44 mouse cellular contexts compared by ENCODE assay signal in genomic region chrX:134533346-134533745, GRCm38 (mm10). TPM values are rescaled to one million over a fixed set of nuclear protein-coding genes. Genes with fewer than 3 reads are reported as not detected.
"Had no signal": no experiment of that assay in that cellular context is flagged by ENCODE, and none has a peak within 500 bp of the region (broad histone marks: within the 10 kb centered on the region; RNA-seq: fewer than 3 reads in every experiment).

No protein-coding gene starts in this region.

- H3K27me3 ChIP-seq: limb, embryonic 13.5 days; limb, embryonic 15.5 days; liver, embryonic 12.5 days; liver, embryonic 13.5 days; liver, embryonic 15.5 days; lung, embryonic 15.5 days; megakaryocyte, embryonic 14.5 days; midbrain, embryonic 12.5 days; midbrain, embryonic 13.5 days; midbrain, embryonic 15.5 days; neural tube, embryonic 12.5 days had no signal

- H3K4me2 ChIP-seq: limb, embryonic 12.5 days; limb, embryonic 13.5 days; limb, embryonic 15.5 days; liver, embryonic 11.5 days; liver, embryonic 12.5 days; liver, embryonic 13.5 days; liver, embryonic 15.5 days; lung, embryonic 14.5 days; lung, embryonic 15.5 days; midbrain, embryonic 12.5 days; midbrain, embryonic 13.5 days; midbrain, embryonic 15.5 days; neural tube, embryonic 12.5 days had no signal

- H3K36me3 ChIP-seq: limb, embryonic 12.5 days; limb, embryonic 13.5 days; lung, embryonic 15.5 days; midbrain, embryonic 12.5 days; midbrain, embryonic 13.5 days; midbrain, embryonic 15.5 days; neural tube, embryonic 12.5 days had no signal

- H3K9ac ChIP-seq: limb, embryonic 12.5 days; limb, embryonic 13.5 days; limb, embryonic 15.5 days; liver, embryonic 12.5 days; liver, embryonic 13.5 days; liver, embryonic 14.5 days; liver, embryonic 15.5 days; liver, postnatal 0 days; lung, embryonic 14.5 days; lung, embryonic 15.5 days; midbrain, embryonic 12.5 days; midbrain, embryonic 13.5 days; midbrain, embryonic 15.5 days; neural tube, embryonic 12.5 days had no signal

- H3K4me3 ChIP-seq: limb, embryonic 10.5 days; limb, embryonic 12.5 days; limb, embryonic 13.5 days; limb, embryonic 15.5 days; liver, embryonic 12.5 days; liver, embryonic 13.5 days; liver, embryonic 15.5 days; lung, embryonic 15.5 days; megakaryocyte, embryonic 14.5 days; midbrain, embryonic 10.5 days; midbrain, embryonic 12.5 days; midbrain, embryonic 13.5 days; midbrain, embryonic 15.5 days; myocyte; neural tube, embryonic 12.5 days had no signal

- DNase-seq: left cerebral cortex, postnatal 4 days; liver; liver, embryonic 13.5 days; liver, postnatal 0 days; lung, adult 18-20 months; lung, adult 2 months; lung, embryonic 14.5 days; lung, postnatal 10 days; lung, postnatal 14 days; lung, postnatal 36 days; lung, postnatal 4 days; midbrain, embryonic 14.5 days had no signal

- ATAC-seq: liver, embryonic 12.5 days; liver, postnatal 0 days; lung, postnatal 0 days; midbrain, embryonic 13.5 days; midbrain, embryonic 15.5 days; midbrain, embryonic 16.5 days had no signal

- H3K4me1 ChIP-seq: limb, embryonic 10.5 days; limb, embryonic 12.5 days; limb, embryonic 13.5 days; limb, embryonic 15.5 days; liver, embryonic 12.5 days; liver, embryonic 13.5 days; liver, embryonic 15.5 days; lung, embryonic 15.5 days; megakaryocyte, embryonic 14.5 days; midbrain, embryonic 10.5 days; midbrain, embryonic 12.5 days; midbrain, embryonic 13.5 days; midbrain, embryonic 15.5 days; neural tube, embryonic 12.5 days had no signal

- H3K9me3 ChIP-seq: limb, embryonic 10.5 days; limb, embryonic 12.5 days; limb, embryonic 13.5 days; limb, embryonic 15.5 days; liver, embryonic 12.5 days; liver, embryonic 13.5 days; liver, embryonic 15.5 days; lung, embryonic 15.5 days; megakaryocyte, embryonic 14.5 days; midbrain, embryonic 10.5 days; midbrain, embryonic 12.5 days; midbrain, embryonic 13.5 days; midbrain, embryonic 15.5 days; neural tube, embryonic 12.5 days had no signal

- H3K27ac ChIP-seq: limb, embryonic 10.5 days; limb, embryonic 12.5 days; limb, embryonic 13.5 days; limb, embryonic 15.5 days; liver, embryonic 12.5 days; liver, embryonic 13.5 days; liver, embryonic 14.5 days; liver, embryonic 15.5 days; lung, embryonic 15.5 days; macrophage; midbrain, embryonic 10.5 days; midbrain, embryonic 12.5 days; midbrain, embryonic 13.5 days; midbrain, embryonic 15.5 days; neural tube, embryonic 12.5 days had no signal

RNA-seq across cellular contexts. Expression of gene Btk, which starts 50.0 kb away (rescaled TPM):
- polyA plus RNA-seq: myocyte had no signal

RNA-seq across cellular contexts. Expression of gene Taf7l, which starts 57.1 kb away (rescaled TPM):
- total RNA-seq: left cerebral cortex, adult 8-10 months; left cerebral cortex, postnatal 10 days; left cerebral cortex, postnatal 14 days; left cerebral cortex, postnatal 4 days; liver, adult 2 months; megakaryocyte progenitor cell, adult 5-6 weeks; megakaryocyte, adult 5-6 weeks; megakaryocyte-erythroid progenitor cell, adult 5-6 weeks; midbrain, postnatal 0 days; monocyte, adult 5-6 weeks had no signal
- polyA plus RNA-seq: limb, embryonic 11.5 days; liver, adult 2 months; liver, embryonic 11.5 days; liver, embryonic 12.5 days; liver, embryonic 13.5 days; liver, embryonic 14.5 days; liver, embryonic 15.5 days; liver, embryonic 16.5 days; liver, postnatal 0 days; lung, adult 2 months; lung, embryonic 14.5 days; lung, embryonic 15.5 days; lung, embryonic 16.5 days; lung, postnatal 0 days; macrophage; midbrain, embryonic 10.5 days; midbrain, embryonic 12.5 days; midbrain, embryonic 13.5 days; neural tube, embryonic 11.5 days had no signal
